Mouse (Mus musculus): ENCODE results near the gene Abcb1b. TPM values are rescaled to one million over a fixed set of nuclear protein-coding genes. Genes with fewer than 3 reads are reported as not detected.

Gene Abcb1b
- polyA plus RNA-seq, 1 experiment from 2014 or later: 1.1 TPM

- H3K9ac ChIP-seq (ENCODE audit: low read depth, low read length): no peak overlapping the region
- H3K9me3 ChIP-seq (ENCODE audit: control insufficient read depth): no peaks in the 10 kb centered on the region
- no peak overlapping the region for H3K4me3 ChIP-seq (ENCODE audit: low read depth, low read length)
- no peak overlapping the region for H3K4me2 ChIP-seq (replicated peaks; ENCODE audit: low read depth)
- no peaks in the 10 kb centered on the region for H3K36me3 ChIP-seq (ENCODE audit: control insufficient read depth, insufficient read depth)
- no peaks in the 10 kb centered on the region for H3K27me3 ChIP-seq (replicated peaks; ENCODE audit: control insufficient read depth, insufficient read depth, low read length)
- 77% methylated on average over 8 of the region's 8 CpGs for WGBS
- TF ChIP-seq CTCF (IDR thresholded peaks at IDR 0.05; ENCODE audit: low read depth): no peak
- H3K4me1 ChIP-seq (replicated peaks; ENCODE audit: control insufficient read depth, insufficient read depth, low read length): no peaks in the 10 kb centered on the region
- no peak overlapping the region for H3K27ac ChIP-seq (ENCODE audit: low read depth, low read length)
- no peak for ATAC-seq
Measured at GRCm38 (mm10) chr5:8911567-8912198, 113.7 kb downstream of the Abcb1b start.

Other genes starting within 250 kb of the Abcb1b start
- 3.5 and 3.9 TPM in 2 replicates for gene Rundc3b, start 175.2 kb upstream of the Abcb1b start, polyA plus RNA-seq (2015; fragmentation: Nextera tagmentation; extraction: Ambion mirVana)
- gene Abcb1a, start 138.1 kb upstream of the Abcb1b start, polyA plus RNA-seq (2015; fragmentation: Nextera tagmentation; extraction: Ambion mirVana): 22.0 and 23.2 TPM in 2 replicates
- 0.20 and 0.23 TPM in 2 replicates for gene Abcb4, start 95.6 kb downstream of the Abcb1b start, polyA plus RNA-seq (2015; fragmentation: Nextera tagmentation; extraction: Ambion mirVana)
- 133 and 135 TPM in 2 replicates for gene Crot, start 199.2 kb downstream of the Abcb1b start, polyA plus RNA-seq (2015; fragmentation: Nextera tagmentation; extraction: Ambion mirVana)

Data from intestine, postnatal 0 days (tissue).